Mouse (Mus musculus): Measurements from ENCODE around the gene Elfn1. TPM values are rescaled to one million over a fixed set of nuclear protein-coding genes. Genes with fewer than 3 reads are reported as not detected.
"Not testable (repeated sequence)": the region's sequence is repeated elsewhere in the genome, so short reads cannot be mapped to it uniquely, and the experiment has no call there.

Gene Elfn1
- polyA plus RNA-seq, 1 experiment from 2014 or later = 0.09 TPM

DNA sequence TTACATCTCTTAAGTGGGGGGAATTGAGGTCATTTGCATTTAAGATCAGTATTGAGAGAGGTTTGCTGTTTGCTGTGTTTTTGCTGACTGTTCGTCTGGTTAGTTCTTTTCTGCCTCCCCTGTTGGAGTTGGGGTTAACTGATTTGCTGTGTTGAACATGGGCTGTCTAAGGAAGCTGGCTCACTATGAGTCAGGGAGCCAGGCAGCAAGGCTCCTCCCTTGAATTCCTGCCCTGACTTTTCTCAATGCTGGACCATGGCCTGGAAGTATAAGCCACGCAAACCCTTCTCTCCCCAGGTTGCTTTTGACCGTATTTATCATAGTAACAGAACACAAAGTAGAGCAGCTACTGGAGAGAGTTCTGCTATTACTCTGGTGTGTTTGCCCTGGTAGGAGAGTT is 83.8 kb downstream of the Elfn1 start:
- no peak for ATAC-seq (ENCODE audit: insufficient number of reproducible peaks, insufficient read depth, low FRiP score, low read depth)
- H3K27me3 ChIP-seq (ENCODE audit: control insufficient read depth, insufficient read depth, low read length) = no peaks in the 10 kb centered on the region
- no peak overlapping the region for H3K4me2 ChIP-seq (replicated peaks; ENCODE audit: low read depth, low read length)
- 96% methylated on average over 3 of the region's 3 CpGs for WGBS
- no peaks in the 10 kb centered on the region for H3K9me3 ChIP-seq (ENCODE audit: control insufficient read depth, low read depth, low read length)
- H3K4me1 ChIP-seq (ENCODE audit: control insufficient read depth, insufficient read depth, low read length) = no peaks in the 10 kb centered on the region
- no peak overlapping the region for H3K9ac ChIP-seq (replicated peaks; ENCODE audit: low read depth, low read length)
- H3K4me3 ChIP-seq (ENCODE audit: low read depth, low read length) = no peak overlapping the region
- H3K27ac ChIP-seq (ENCODE audit: low read length) = no peak overlapping the region
- H3K36me3 ChIP-seq (ENCODE audit: control insufficient read depth, insufficient read depth, low read length) = no peaks in the 10 kb centered on the region

DNA sequence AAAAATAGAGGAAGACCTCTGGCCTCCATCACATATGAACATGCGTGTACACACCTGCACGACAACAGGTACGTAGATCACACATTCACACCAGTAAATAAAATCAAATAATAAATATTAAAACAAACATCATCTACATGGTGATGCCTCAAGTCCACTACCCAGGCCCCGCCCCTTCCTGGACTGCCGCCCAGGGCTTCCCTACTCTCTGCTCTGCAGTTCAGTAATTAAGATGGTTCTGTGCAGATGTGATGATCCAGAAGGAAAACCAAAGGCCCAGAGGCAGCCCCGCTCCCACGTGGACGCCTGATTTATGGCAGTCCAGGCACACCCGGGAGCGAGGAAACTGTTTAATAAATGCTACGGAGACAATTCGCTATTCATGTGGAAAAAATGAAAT is 90.6 kb downstream of the Elfn1 start:
- H3K27ac ChIP-seq (ENCODE audit: low read length); H3K27me3 ChIP-seq (ENCODE audit: control insufficient read depth, insufficient read depth, low read length); H3K9me3 ChIP-seq (ENCODE audit: control insufficient read depth, low read depth, low read length); H3K4me2 ChIP-seq (replicated peaks; ENCODE audit: low read depth, low read length); H3K36me3 ChIP-seq (ENCODE audit: control insufficient read depth, insufficient read depth, low read length); H3K4me1 ChIP-seq (ENCODE audit: control insufficient read depth, insufficient read depth, low read length); ATAC-seq (ENCODE audit: insufficient number of reproducible peaks, insufficient read depth, low FRiP score, low read depth); H3K4me3 ChIP-seq (ENCODE audit: low read depth, low read length); H3K9ac ChIP-seq (replicated peaks; ENCODE audit: low read depth, low read length): not testable (repeated sequence)
- WGBS = 59% methylated on average over 12 of the region's 12 CpGs

DNA sequence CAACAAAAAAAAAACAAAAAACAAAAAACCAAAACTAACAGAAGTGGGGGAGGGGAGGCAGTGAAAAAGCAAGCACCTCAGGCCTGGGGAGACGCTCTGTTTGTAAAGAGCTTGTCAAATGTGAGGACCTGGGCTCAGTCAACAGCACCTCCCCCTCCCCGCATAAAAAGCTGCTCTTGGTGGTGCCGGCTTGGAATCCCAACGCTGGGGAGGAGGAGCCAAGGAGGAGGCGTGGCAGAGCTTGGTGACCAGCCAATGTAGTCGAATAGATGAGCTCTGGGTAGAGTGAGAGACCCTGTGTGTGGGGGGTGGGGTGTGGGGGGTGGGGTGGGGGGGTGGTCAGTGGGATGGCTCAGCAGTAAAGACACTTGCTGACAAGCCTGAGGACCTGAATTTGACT is 91.2 kb downstream of the Elfn1 start:
- Histone ChIP-seq H3K9ac (replicated peaks; ENCODE audit: low read depth, low read length) (no peak overlapping the region), H3K4me1 (ENCODE audit: control insufficient read depth, insufficient read depth, low read length) (no peaks in the 10 kb centered on the region), H3K4me2 (replicated peaks; ENCODE audit: low read depth, low read length) (no peak overlapping the region), H3K27ac (ENCODE audit: low read length) (no peak overlapping the region), H3K36me3 (ENCODE audit: control insufficient read depth, insufficient read depth, low read length) (no peaks in the 10 kb centered on the region), H3K4me3 (ENCODE audit: low read depth, low read length) (no peak overlapping the region), H3K9me3 (ENCODE audit: control insufficient read depth, low read depth, low read length) (no peaks in the 10 kb centered on the region), H3K27me3 (ENCODE audit: control insufficient read depth, insufficient read depth, low read length) (no peaks in the 10 kb centered on the region)
- ATAC-seq (ENCODE audit: insufficient number of reproducible peaks, insufficient read depth, low FRiP score, low read depth) = no peak
- 24% methylated on average over 5 of the region's 6 CpGs for WGBS

DNA sequence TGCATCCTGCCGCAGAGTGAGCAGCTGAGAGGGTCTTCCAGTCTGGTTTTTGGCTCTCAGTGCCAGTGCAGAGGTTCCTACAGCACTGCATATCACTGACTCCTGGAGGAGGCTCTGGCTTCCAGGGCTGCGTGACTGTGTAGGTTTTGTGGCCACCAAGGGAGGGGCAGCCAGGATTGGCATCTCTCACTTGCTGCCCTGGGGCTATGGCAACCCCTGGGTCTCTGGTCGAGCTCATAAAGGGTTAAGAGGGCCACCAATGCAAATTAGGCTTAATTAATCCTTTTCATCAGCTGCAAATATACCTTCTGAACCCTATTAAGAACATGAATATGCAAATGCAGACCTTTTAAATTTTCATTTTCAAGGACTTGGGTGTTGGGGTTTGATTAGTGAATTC is 94.8 kb downstream of the Elfn1 start:
- WGBS = 59% methylated on average over 3 of the region's 3 CpGs
- H3K27me3 ChIP-seq (ENCODE audit: control insufficient read depth, insufficient read depth, low read length) = no peaks in the 10 kb centered on the region
- no peak overlapping the region for H3K4me2 ChIP-seq (replicated peaks; ENCODE audit: low read depth, low read length)
- no peak overlapping the region for H3K4me3 ChIP-seq (ENCODE audit: low read depth, low read length)
- no peaks in the 10 kb centered on the region for H3K36me3 ChIP-seq (ENCODE audit: control insufficient read depth, insufficient read depth, low read length)
- no peak overlapping the region for H3K27ac ChIP-seq (ENCODE audit: low read length)
- H3K4me1 ChIP-seq (ENCODE audit: control insufficient read depth, insufficient read depth, low read length) = 0 out of 2 replicates have a peak, but pooled peaks cover 3% of the 10 kb centered on the region
- no peak for ATAC-seq (ENCODE audit: insufficient number of reproducible peaks, insufficient read depth, low FRiP score, low read depth)
- no peak overlapping the region for H3K9ac ChIP-seq (replicated peaks; ENCODE audit: low read depth, low read length)
- no peaks in the 10 kb centered on the region for H3K9me3 ChIP-seq (ENCODE audit: control insufficient read depth, low read depth, low read length)

DNA sequence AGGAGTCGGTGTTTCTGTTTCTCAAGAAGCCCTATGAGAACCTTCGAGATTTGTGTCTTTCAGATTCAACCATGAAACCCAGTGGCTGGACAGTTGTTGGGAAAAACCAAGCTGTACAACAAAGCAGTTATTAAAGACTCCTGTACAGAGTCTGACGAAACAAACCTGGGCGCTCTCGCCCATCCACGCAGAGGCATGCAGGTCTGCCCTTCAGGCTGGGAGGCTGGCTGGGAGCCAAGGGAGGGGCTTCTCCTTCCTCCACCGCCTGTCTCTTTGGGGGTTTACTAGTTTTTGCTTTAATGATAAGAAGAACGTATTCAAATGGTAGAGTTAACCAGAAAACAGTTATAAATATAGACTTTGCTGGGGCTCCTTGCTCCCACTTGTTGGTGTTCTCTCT is 99.1 kb downstream of the Elfn1 start:
- WGBS = 45% methylated on average over 8 of the region's 8 CpGs
- Histone ChIP-seq H3K36me3 (ENCODE audit: control insufficient read depth, insufficient read depth, low read length) (no peaks in the 10 kb centered on the region), H3K4me3 (ENCODE audit: low read depth, low read length) (no peak overlapping the region), H3K4me2 (replicated peaks; ENCODE audit: low read depth, low read length) (no peak overlapping the region), H3K27ac (ENCODE audit: low read length) (no peak overlapping the region), H3K9me3 (ENCODE audit: control insufficient read depth, low read depth, low read length) (no peaks in the 10 kb centered on the region), H3K4me1 (ENCODE audit: control insufficient read depth, insufficient read depth, low read length) (0 out of 2 replicates have a peak, but pooled peaks cover 3% of the 10 kb centered on the region), H3K27me3 (ENCODE audit: control insufficient read depth, insufficient read depth, low read length) (no peaks in the 10 kb centered on the region), H3K9ac (replicated peaks; ENCODE audit: low read depth, low read length) (no peak overlapping the region)
- ATAC-seq (ENCODE audit: insufficient number of reproducible peaks, insufficient read depth, low FRiP score, low read depth) = no peak

DNA sequence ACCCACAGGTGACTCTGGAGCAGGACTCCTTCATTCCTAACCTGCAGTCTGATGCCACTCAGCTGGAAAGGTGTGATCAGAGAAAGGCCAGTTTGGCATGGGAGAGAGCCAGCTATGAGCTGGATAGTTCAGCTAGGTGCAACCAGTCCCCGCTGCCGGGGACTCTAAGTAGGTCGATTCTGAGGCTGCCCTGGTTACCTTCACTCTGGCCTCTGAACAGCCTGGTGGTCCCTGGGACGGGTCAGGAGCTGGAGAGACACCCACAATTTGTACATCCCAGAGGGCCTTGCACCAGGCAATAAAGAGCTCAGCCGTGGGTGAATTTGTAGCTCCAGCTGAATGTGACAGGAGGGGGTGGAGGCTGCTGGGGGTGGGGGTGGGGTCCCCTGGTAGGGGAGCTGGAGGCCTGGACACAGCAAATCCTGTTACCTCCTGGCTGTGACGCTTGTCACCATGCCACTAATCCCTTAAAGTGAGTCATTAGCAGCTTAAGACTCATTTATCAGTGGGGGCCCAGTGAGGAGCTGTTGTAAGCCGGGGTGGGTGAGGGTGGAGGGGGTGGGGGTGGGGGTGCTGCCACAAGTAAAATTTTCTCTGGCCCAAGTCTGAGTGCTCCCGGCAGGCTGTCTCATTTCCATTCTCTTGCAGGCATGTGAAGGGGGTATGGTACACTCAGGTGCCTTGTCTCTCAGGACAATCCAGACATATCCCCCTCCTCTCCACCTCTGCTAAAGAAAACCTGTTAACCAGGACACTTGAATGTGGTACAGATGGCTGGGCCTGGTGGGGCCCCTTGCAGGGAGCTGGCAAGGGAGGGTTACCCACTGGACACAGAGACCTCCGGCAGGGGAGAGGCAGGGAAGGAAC is 100.1 kb downstream of the Elfn1 start:
- Histone ChIP-seq H3K27me3 (ENCODE audit: control insufficient read depth, insufficient read depth, low read length) (no peaks in the 10 kb centered on the region), H3K4me3 (ENCODE audit: low read depth, low read length) (no peak overlapping the region), H3K4me1 (ENCODE audit: control insufficient read depth, insufficient read depth, low read length) (0 out of 2 replicates have a peak, but pooled peaks cover 3% of the 10 kb centered on the region), H3K4me2 (replicated peaks; ENCODE audit: low read depth, low read length) (no peak overlapping the region), H3K27ac (ENCODE audit: low read length) (no peak overlapping the region), H3K36me3 (ENCODE audit: control insufficient read depth, insufficient read depth, low read length) (no peaks in the 10 kb centered on the region), H3K9ac (replicated peaks; ENCODE audit: low read depth, low read length) (no peak overlapping the region), H3K9me3 (ENCODE audit: control insufficient read depth, low read depth, low read length) (no peaks in the 10 kb centered on the region)
- WGBS = 51% methylated on average over 9 of the region's 9 CpGs
- ATAC-seq (ENCODE audit: insufficient number of reproducible peaks, insufficient read depth, low FRiP score, low read depth) = no peak

DNA sequence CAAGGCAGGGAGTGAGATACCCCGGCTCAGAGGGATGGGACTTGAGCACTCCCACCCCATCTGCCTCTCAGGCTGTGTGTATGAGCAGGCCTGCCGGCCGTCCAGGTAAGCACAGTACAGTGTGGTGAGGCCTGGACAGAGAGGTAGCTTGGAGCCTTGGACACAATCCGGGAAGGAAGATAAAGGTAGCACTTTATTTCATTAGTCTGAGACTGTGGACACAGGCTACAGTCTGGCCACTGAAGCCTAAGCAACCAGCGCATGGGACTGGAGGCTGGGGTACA is 100.7 kb downstream of the Elfn1 start:
- Histone ChIP-seq H3K27me3 (ENCODE audit: control insufficient read depth, insufficient read depth, low read length) (no peaks in the 10 kb centered on the region), H3K4me2 (replicated peaks; ENCODE audit: low read depth, low read length) (no peak overlapping the region), H3K9ac (replicated peaks; ENCODE audit: low read depth, low read length) (no peak overlapping the region), H3K4me3 (ENCODE audit: low read depth, low read length) (no peak overlapping the region), H3K36me3 (ENCODE audit: control insufficient read depth, insufficient read depth, low read length) (no peaks in the 10 kb centered on the region), H3K4me1 (ENCODE audit: control insufficient read depth, insufficient read depth, low read length) (0 out of 2 replicates have a peak, but pooled peaks cover 3% of the 10 kb centered on the region), H3K9me3 (ENCODE audit: control insufficient read depth, low read depth, low read length) (no peaks in the 10 kb centered on the region), H3K27ac (ENCODE audit: low read length) (no peak overlapping the region)
- ATAC-seq (ENCODE audit: insufficient number of reproducible peaks, insufficient read depth, low FRiP score, low read depth) = no peak
- WGBS = 74% methylated on average over 5 of the region's 5 CpGs

DNA sequence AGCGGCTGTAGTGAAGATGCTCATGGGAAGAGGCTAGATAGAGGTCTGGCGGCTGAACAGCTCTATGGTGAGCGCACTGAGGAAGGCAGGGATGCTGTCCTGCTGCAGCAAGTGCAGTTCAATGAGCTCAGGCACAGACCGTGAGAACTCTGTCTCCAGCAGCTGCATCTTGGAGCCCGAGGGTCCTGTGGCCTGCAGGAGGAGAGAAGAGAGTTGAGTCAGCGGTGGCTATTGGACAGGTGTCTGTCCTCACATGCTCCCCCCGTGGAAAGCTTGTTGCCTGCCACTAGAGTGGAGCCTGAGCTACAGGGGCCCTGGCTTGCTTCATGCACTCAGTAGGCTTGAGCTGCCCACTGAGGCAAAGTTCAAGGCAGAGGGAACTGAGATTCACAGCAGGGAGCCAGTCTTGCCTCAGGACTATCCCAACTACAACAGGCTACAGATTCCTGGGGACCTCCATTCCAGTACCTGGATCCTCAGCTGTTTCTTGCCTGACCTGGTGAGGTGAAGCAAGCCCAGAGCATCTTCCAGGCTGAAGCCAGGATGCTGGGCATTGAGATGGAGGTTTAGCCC is 101.4 kb downstream of the Elfn1 start:
- WGBS = 77% methylated on average over 7 of the region's 7 CpGs
- Histone ChIP-seq H3K27ac (ENCODE audit: low read length) (no peak overlapping the region), H3K36me3 (ENCODE audit: control insufficient read depth, insufficient read depth, low read length) (no peaks in the 10 kb centered on the region), H3K9ac (replicated peaks; ENCODE audit: low read depth, low read length) (no peak overlapping the region), H3K4me2 (replicated peaks; ENCODE audit: low read depth, low read length) (no peak overlapping the region), H3K4me1 (ENCODE audit: control insufficient read depth, insufficient read depth, low read length) (0 out of 2 replicates have a peak, but pooled peaks cover 3% of the 10 kb centered on the region), H3K9me3 (ENCODE audit: control insufficient read depth, low read depth, low read length) (no peaks in the 10 kb centered on the region), H3K4me3 (ENCODE audit: low read depth, low read length) (no peak overlapping the region), H3K27me3 (ENCODE audit: control insufficient read depth, insufficient read depth, low read length) (no peaks in the 10 kb centered on the region)
- no peak for ATAC-seq (ENCODE audit: insufficient number of reproducible peaks, insufficient read depth, low FRiP score, low read depth)
